Mouse (Mus musculus) stomach, postnatal 0 days (tissue): ENCODE data around the gene Ntrk2. TPM values are rescaled to one million over a fixed set of nuclear protein-coding genes. Genes with fewer than 3 reads are reported as not detected.

Experiments
- ATAC-seq: fragments of 200-750 bp; cut with Nextera tagmentation; 2 replicates; pipeline ENCODE4 v1.8.0; 2017; ENCODE audit not compliant: low FRiP score, low TSS enrichment
- DNase-seq: peaks from one replicate; pipeline ENCODE4 v3.0.0-alpha.2; 2016; ENCODE audit warnings: low spot score
- H3K27ac ChIP-seq: fragments of 300-500 bp; sonication (generic); replicated peaks from 2 replicates; pipeline ENCODE4 v1.5.1; 2014; ENCODE audit warnings: mild to moderate bottlenecking, control low read depth
- H3K27me3 ChIP-seq: fragments of 300-500 bp; sonication (generic); 2 replicates; pipeline ENCODE4 v1.6.1; 2014; ENCODE audit warnings: low read length; ENCODE audit not compliant: control insufficient read depth, insufficient read depth
- H3K36me3 ChIP-seq: fragments of 300-500 bp; sonication (generic); 2 replicates; pipeline ENCODE4 v1.6.1; 2014; ENCODE audit warnings: low read length, mixed read lengths; ENCODE audit not compliant: control insufficient read depth, insufficient read depth
- H3K4me1 ChIP-seq: fragments of 300-500 bp; sonication (generic); replicated peaks from 2 replicates; pipeline ENCODE4 v1.6.1; 2014; ENCODE audit warnings: antibody characterized with exemption; ENCODE audit not compliant: control insufficient read depth, insufficient read depth
- H3K4me2 ChIP-seq: fragments of 300-500 bp; sonication (generic); replicated peaks from 2 replicates; pipeline ENCODE4 v1.6.1; 2014; ENCODE audit warnings: low read depth, mild to moderate bottlenecking, control low read depth, moderate library complexity
- H3K4me3 ChIP-seq: fragments of 300-500 bp; sonication (generic); 2 replicates; pipeline ENCODE4 v1.5.1; 2014; ENCODE audit warnings: low read depth, low read length, control low read depth
- H3K9ac ChIP-seq: fragments of 300-500 bp; sonication (generic); 2 replicates; pipeline ENCODE4 v1.6.1; 2014; ENCODE audit warnings: mild to moderate bottlenecking, low read length, control low read depth, mixed read lengths
- H3K9me3 ChIP-seq: fragments of 300-500 bp; sonication (generic); 2 replicates; pipeline ENCODE4 v1.6.1; 2016; ENCODE audit warnings: low read length; ENCODE audit not compliant: control insufficient read depth
- CTCF ChIP-seq: IDR thresholded peaks from 2 replicates; pipeline ENCODE4 v1.5.1; 2016; ENCODE audit warnings: antibody characterized with exemption, low read depth, mild to moderate bottlenecking, moderate library complexity
- EP300 ChIP-seq: optimal IDR thresholded peaks from 2 replicates; pipeline ENCODE3; 2016; ENCODE audit warnings: antibody characterized with exemption
- WGBS: fragments of 180-500 bp; shearing (Covaris S2); extraction: QIAGEN DNeasy Blood & Tissue Kit; methylation state at CpG from one replicate; pipeline ENCODE4 v1.1.7; 2014; 5-methylcytosine and 5-hydroxymethylcytosine counted together
- polyA plus RNA-seq: library from polyadenylated mRNA; unstranded; fragments of >200 nt; fragmentation: Nextera tagmentation; extraction: Ambion mirVana; gene quantifications from 2 replicates; pipeline ENCODE4 v1.2.1, GENCODE M21; 2015

Gene Ntrk2
- polyA plus RNA-seq, 1 experiment from 2014 or later, result 1.7 TPM

- no peak for DNase-seq
- Histone ChIP-seq H3K4me3 (no peak overlapping the region), H3K9me3 (no peaks in the 10 kb centered on the region), H3K27me3 (no peaks in the 10 kb centered on the region; the same call in 1 of the 2 replicates), H3K9ac (no peak overlapping the region), H3K4me2 (no peak overlapping the region), H3K27ac (no peak overlapping the region), H3K36me3 (no peaks in the 10 kb centered on the region), H3K4me1 (no peaks in the 10 kb centered on the region)
- TF ChIP-seq CTCF (no peak), EP300 (no peak)
- WGBS, result 6% methylated on average over 6 of the region's 6 CpGs
- ATAC-seq, result no peak
Measured at GRCm38 (mm10) chr13:58954764-58955163, 148.4 kb downstream of the Ntrk2 start.

- Histone ChIP-seq H3K4me2 (no peak overlapping the region), H3K4me1 (no peaks in the 10 kb centered on the region), H3K4me3 (no peak overlapping the region), H3K27me3 (no peaks in the 10 kb centered on the region; the same call in 1 of the 2 replicates), H3K9me3 (no peaks in the 10 kb centered on the region), H3K9ac (no peak overlapping the region), H3K27ac (no peak overlapping the region), H3K36me3 (no peaks in the 10 kb centered on the region)
- WGBS, result 49% methylated on average over 8 of the region's 8 CpGs
- ATAC-seq (no peak), DNase-seq (no peak)
- no peak for TF ChIP-seq EP300
- TF ChIP-seq CTCF, result no peak
Measured at GRCm38 (mm10) chr13:58955237-58955777, 148.9 kb downstream of the Ntrk2 start.

GRCm38 (mm10) chr13:58958171-58958904 is 152.0 kb downstream of the Ntrk2 start:
- TF ChIP-seq EP300 (no peak), CTCF (no peak)
- no peaks in the 10 kb centered on the region; the same call in 1 of the 2 replicates for H3K27me3 ChIP-seq
- WGBS, result 76% methylated on average over 11 of the region's 11 CpGs
- H3K36me3 ChIP-seq, result no peaks in the 10 kb centered on the region
- ATAC-seq (no peak), DNase-seq (no peak)
- no peak overlapping the region for H3K4me2 ChIP-seq
- no peaks in the 10 kb centered on the region for H3K4me1 ChIP-seq
- H3K9ac ChIP-seq, result no peak overlapping the region
- no peak overlapping the region for H3K27ac ChIP-seq
- H3K9me3 ChIP-seq, result no peaks in the 10 kb centered on the region
- H3K4me3 ChIP-seq, result no peak overlapping the region

- no peak overlapping the region for H3K4me3 ChIP-seq
- H3K9ac ChIP-seq, result no peak overlapping the region
- 61% methylated on average over 6 of the region's 6 CpGs for WGBS
- H3K36me3 ChIP-seq, result no peaks in the 10 kb centered on the region
- no peak for TF ChIP-seq CTCF
- no peak for TF ChIP-seq EP300
- ATAC-seq (no peak), DNase-seq (no peak)
- no peak overlapping the region for H3K27ac ChIP-seq
- H3K4me1 ChIP-seq, result no peaks in the 10 kb centered on the region
- no peak overlapping the region for H3K4me2 ChIP-seq
- no peaks in the 10 kb centered on the region for H3K9me3 ChIP-seq
- no peaks in the 10 kb centered on the region for H3K27me3 ChIP-seq
Measured at GRCm38 (mm10) chr13:58960321-58960720, 154.0 kb downstream of the Ntrk2 start.

- Histone ChIP-seq H3K4me1 (no peaks in the 10 kb centered on the region), H3K4me2 (no peak overlapping the region), H3K27ac (no peak overlapping the region), H3K9me3 (no peaks in the 10 kb centered on the region), H3K4me3 (no peak overlapping the region), H3K9ac (no peak overlapping the region), H3K27me3 (no peaks in the 10 kb centered on the region), H3K36me3 (no peaks in the 10 kb centered on the region)
- WGBS, result 62% methylated on average over 12 of the region's 12 CpGs
- no peak for TF ChIP-seq CTCF
- TF ChIP-seq EP300, result no peak
- no peak for DNase-seq
- no peak for ATAC-seq
Measured at GRCm38 (mm10) chr13:58964701-58965359, 158.5 kb downstream of the Ntrk2 start.

DNA sequence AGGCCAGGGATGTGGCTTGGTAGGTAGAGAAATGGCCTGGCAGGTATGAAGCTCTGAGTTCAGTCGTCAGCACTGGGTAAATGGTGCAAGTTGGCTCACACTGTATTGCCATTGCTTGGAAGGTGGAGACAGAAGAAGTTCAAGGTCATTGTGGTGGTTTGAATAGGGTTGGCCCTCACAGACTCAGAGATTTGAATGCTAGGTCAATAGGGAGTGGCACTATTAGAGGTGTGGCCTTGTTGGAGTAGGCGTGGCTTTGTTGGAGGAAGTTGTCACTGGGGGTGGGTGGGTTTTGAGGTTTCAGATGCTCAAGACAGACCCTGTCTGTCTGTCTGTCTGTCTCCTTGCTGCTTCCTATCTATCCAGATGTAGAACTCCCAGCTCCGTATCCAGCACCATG is 159.5 kb downstream of the Ntrk2 start:
- no peaks in the 10 kb centered on the region for H3K36me3 ChIP-seq
- no peak for TF ChIP-seq EP300
- TF ChIP-seq CTCF, result no peak

More for the DNA sequence above, 159.5 kb downstream of the Ntrk2 start:
- no peak overlapping the region for H3K4me3 ChIP-seq
- no peak overlapping the region for H3K27ac ChIP-seq
- H3K4me2 ChIP-seq, result no peak overlapping the region
- no peaks in the 10 kb centered on the region for H3K4me1 ChIP-seq
- no peak for ATAC-seq
- no peak overlapping the region for H3K9ac ChIP-seq
- H3K9me3 ChIP-seq, result no peaks in the 10 kb centered on the region
- WGBS, result 91% methylated on average over 3 of the region's 3 CpGs
- H3K27me3 ChIP-seq, result no peaks in the 10 kb centered on the region
- no peak for DNase-seq
